Mouse (Mus musculus) midbrain, embryonic 11.5 days (tissue): ENCODE results near the gene Tmem127. TPM values are rescaled to one million over a fixed set of nuclear protein-coding genes. Genes with fewer than 3 reads are reported as not detected.

ENCODE experiments used
- ATAC-seq: fragments of 200-750 bp; cut with Nextera tagmentation; 2 replicates; pipeline ENCODE4 v1.8.0; 2017; ENCODE audit warnings: moderate TSS enrichment, moderate library complexity; ENCODE audit not compliant: low FRiP score
- DNase-seq: peaks from one replicate; pipeline ENCODE4 v3.0.0; 2015; ENCODE audit warnings: low spot score; ENCODE audit errors: missing footprints
- H3K27ac ChIP-seq: fragments of 300-500 bp; sonication (generic); 2 replicates; pipeline ENCODE4 v1.5.1; 2014; ENCODE audit warnings: low read depth, low read length
- H3K27me3 ChIP-seq: fragments of 300-500 bp; sonication (generic); 2 replicates; pipeline ENCODE4 v1.6.1; 2014; ENCODE audit warnings: mild to moderate bottlenecking, low read length, moderate library complexity, mixed read lengths; ENCODE audit not compliant: control insufficient read depth, insufficient read depth
- H3K36me3 ChIP-seq: fragments of 300-500 bp; sonication (generic); 2 replicates; pipeline ENCODE4 v1.6.1; 2014; ENCODE audit warnings: mild to moderate bottlenecking, low read length, moderate library complexity, mixed read lengths; ENCODE audit not compliant: control insufficient read depth, insufficient read depth
- H3K4me1 ChIP-seq: fragments of 300-500 bp; sonication (generic); 2 replicates; pipeline ENCODE4 v1.6.1; 2014; ENCODE audit warnings: low read length; ENCODE audit not compliant: control insufficient read depth, insufficient read depth
- H3K4me2 ChIP-seq: fragments of 300-500 bp; sonication (generic); 2 replicates; pipeline ENCODE4 v1.6.1; 2014; ENCODE audit warnings: mild to moderate bottlenecking, moderate library complexity
- H3K4me3 ChIP-seq: fragments of 300-500 bp; sonication (generic); 2 replicates; pipeline ENCODE4 v1.5.1; 2014; ENCODE audit warnings: low read depth, low read length
- H3K9ac ChIP-seq: fragments of 300-500 bp; sonication (generic); 2 replicates; pipeline ENCODE4 v1.6.1; 2014; ENCODE audit warnings: low read length
- H3K9me3 ChIP-seq: fragments of 300-500 bp; sonication (generic); 2 replicates; pipeline ENCODE4 v1.6.1; 2016; ENCODE audit warnings: low read length; ENCODE audit not compliant: control insufficient read depth
- WGBS: fragments of 180-500 bp; shearing (Covaris S2); extraction: QIAGEN DNeasy Blood & Tissue Kit; methylation state at CpG from one replicate; pipeline ENCODE4 v1.1.7; 2014; 5-methylcytosine and 5-hydroxymethylcytosine counted together
- polyA plus RNA-seq: library from polyadenylated mRNA; unstranded; fragments of >200 nt; fragmentation: Nextera tagmentation; extraction: Ambion mirVana; gene quantifications from 2 replicates; pipeline ENCODE4 v1.2.1, GENCODE M21; 2014

The Tmem127 gene
- polyA plus RNA-seq, 1 experiment from 2014 or later: 24.6 TPM

- Histone ChIP-seq H3K9ac (no peak overlapping the region), H3K27me3 (no peaks in the 10 kb centered on the region), H3K4me1 (no peaks in the 10 kb centered on the region), H3K9me3 (no peaks in the 10 kb centered on the region), H3K27ac (no peak overlapping the region), H3K4me2 (no peak overlapping the region), H3K4me3 (no peak overlapping the region), H3K36me3 (peaks cover 65% of the 10 kb centered on the region)
- no peak for DNase-seq
- 99% methylated on average over 3 of the region's 3 CpGs for WGBS
- ATAC-seq: no peak
Observed at GRCm38 (mm10) chr2:127225261-127225660, 22.4 kb upstream of the Tmem127 start.

GRCm38 (mm10) chr2:127237897-127238610, 9.7 kb upstream of the Tmem127 start:
- H3K4me1 ChIP-seq: no peaks in the 10 kb centered on the region

GRCm38 (mm10) chr2:127240065-127240464, 7.6 kb upstream of the Tmem127 start:
- Histone ChIP-seq H3K9me3 (no peaks in the 10 kb centered on the region), H3K4me2 (no peak overlapping the region), H3K27ac (no peak overlapping the region), H3K27me3 (no peaks in the 10 kb centered on the region), H3K4me3 (no peak overlapping the region), H3K9ac (no peak overlapping the region), H3K36me3 (peaks cover 41% of the 10 kb centered on the region), H3K4me1 (no peaks in the 10 kb centered on the region)
- 89% methylated on average over 2 of the region's 2 CpGs for WGBS
- DNase-seq: no peak
- ATAC-seq: no peak

More at GRCm38 (mm10) chr2:127237897-127238610, 9.7 kb upstream of the Tmem127 start:
- DNase-seq (no peak), ATAC-seq (no peak)
- no peaks in the 10 kb centered on the region for H3K9me3 ChIP-seq
- H3K4me3 ChIP-seq: no peak overlapping the region
- no peaks in the 10 kb centered on the region for H3K27me3 ChIP-seq
- no peak overlapping the region for H3K9ac ChIP-seq
- no peak overlapping the region for H3K4me2 ChIP-seq
- 94% methylated on average over 11 of the region's 11 CpGs for WGBS
- no peak overlapping the region for H3K27ac ChIP-seq
- H3K36me3 ChIP-seq: peaks cover 54% of the 10 kb centered on the region

- ATAC-seq (peak; percentile 67), DNase-seq (no peak)
- Histone ChIP-seq H3K9me3 (no peaks in the 10 kb centered on the region), H3K27ac (no peak overlapping the region; the same call in 1 of the 2 replicates), H3K9ac (peak overlapping the region; percentile 79), H3K4me3 (peak overlapping the region; percentile 73), H3K4me2 (peak overlapping the region; percentile 71), H3K36me3 (no peaks in the 10 kb centered on the region), H3K4me1 (peaks cover 14% of the 10 kb centered on the region), H3K27me3 (no peaks in the 10 kb centered on the region)
- 2% methylated on average over 39 of the region's 39 CpGs for WGBS
Observed at GRCm38 (mm10) chr2:127248334-127249004, 761 bp downstream of the Tmem127 start.

- no peak overlapping the region for H3K4me2 ChIP-seq
- no peaks in the 10 kb centered on the region for H3K36me3 ChIP-seq
- no peak overlapping the region for H3K9ac ChIP-seq
- peaks cover 14% of the 10 kb centered on the region for H3K4me1 ChIP-seq
- ATAC-seq (no peak), DNase-seq (no peak)
- no peaks in the 10 kb centered on the region for H3K9me3 ChIP-seq
- H3K27ac ChIP-seq: no peak overlapping the region
- WGBS: 92% methylated on average over 9 of the region's 9 CpGs
- no peak overlapping the region for H3K4me3 ChIP-seq
- no peaks in the 10 kb centered on the region for H3K27me3 ChIP-seq
Observed at GRCm38 (mm10) chr2:127250291-127251008, 2.7 kb downstream of the Tmem127 start.

- Histone ChIP-seq H3K27me3 (no peaks in the 10 kb centered on the region), H3K9ac (no peak overlapping the region), H3K4me3 (no peak overlapping the region), H3K4me2 (no peak overlapping the region), H3K4me1 (peaks cover 14% of the 10 kb centered on the region), H3K36me3 (no peaks in the 10 kb centered on the region), H3K9me3 (no peaks in the 10 kb centered on the region), H3K27ac (no peak overlapping the region)
- 90% methylated on average over 3 of the region's 3 CpGs for WGBS
- ATAC-seq: no peak
- no peak for DNase-seq
Observed at GRCm38 (mm10) chr2:127251457-127251856, 3.7 kb downstream of the Tmem127 start.

GRCm38 (mm10) chr2:127251880-127252527, 4.3 kb downstream of the Tmem127 start:
- Histone ChIP-seq H3K9me3 (no peaks in the 10 kb centered on the region), H3K4me3 (no peak overlapping the region), H3K4me2 (no peak overlapping the region), H3K27me3 (no peaks in the 10 kb centered on the region), H3K27ac (no peak overlapping the region), H3K9ac (no peak overlapping the region), H3K36me3 (peaks cover 2% of the 10 kb centered on the region), H3K4me1 (peaks cover 12% of the 10 kb centered on the region)
- ATAC-seq (no peak), DNase-seq (no peak)
- WGBS: 71% methylated on average over 3 of the region's 3 CpGs

GRCm38 (mm10) chr2:127252787-127253186, 5.1 kb downstream of the Tmem127 start:
- H3K36me3 ChIP-seq: peaks cover 4% of the 10 kb centered on the region
- H3K4me2 ChIP-seq: no peak overlapping the region
- no peak overlapping the region for H3K27ac ChIP-seq
- no peak overlapping the region for H3K9ac ChIP-seq
- WGBS: 90% methylated on average over 5 of the region's 5 CpGs
- no peak for ATAC-seq
- peaks cover 9% of the 10 kb centered on the region for H3K4me1 ChIP-seq
- no peak overlapping the region for H3K4me3 ChIP-seq
- DNase-seq: no peak
- H3K9me3 ChIP-seq: no peaks in the 10 kb centered on the region
- H3K27me3 ChIP-seq: no peaks in the 10 kb centered on the region
